Mouse (Mus musculus) intestine, embryonic 16.5 days (tissue): ENCODE data around the gene Sumo2. TPM values are rescaled to one million over a fixed set of nuclear protein-coding genes. Genes with fewer than 3 reads are reported as not detected.

Source experiments
- ATAC-seq: fragments of 200-750 bp; cut with Nextera tagmentation; 2 replicates; pipeline ENCODE4 v1.8.0; 2017; ENCODE audit warnings: moderate TSS enrichment, moderate library complexity
- H3K27ac ChIP-seq: fragments of 300-500 bp; sonication (generic); 2 replicates; pipeline ENCODE4 v1.5.1; 2014; ENCODE audit warnings: mild to moderate bottlenecking, low read length
- H3K27me3 ChIP-seq: fragments of 300-500 bp; sonication (generic); replicated peaks from 2 replicates; pipeline ENCODE4 v1.6.1; 2014; ENCODE audit warnings: low read length, control low read depth, mixed read lengths; ENCODE audit not compliant: control insufficient read depth, insufficient read depth
- H3K36me3 ChIP-seq: fragments of 300-500 bp; sonication (generic); 2 replicates; pipeline ENCODE4 v1.6.1; 2014; ENCODE audit warnings: low read length, control low read depth; ENCODE audit not compliant: control insufficient read depth, insufficient read depth
- H3K4me1 ChIP-seq: fragments of 300-500 bp; sonication (generic); 2 replicates; pipeline ENCODE4 v1.6.1; 2014; ENCODE audit warnings: low read length, control low read depth, mixed read lengths; ENCODE audit not compliant: control insufficient read depth, insufficient read depth
- H3K4me2 ChIP-seq: fragments of 300-500 bp; sonication (generic); 2 replicates; pipeline ENCODE4 v1.6.1; 2014; ENCODE audit warnings: low read depth, low read length, control low read depth
- H3K4me3 ChIP-seq: fragments of 300-500 bp; sonication (generic); 2 replicates; pipeline ENCODE4 v1.5.1; 2014; ENCODE audit warnings: mild to moderate bottlenecking, low read length
- H3K9ac ChIP-seq: fragments of 300-500 bp; sonication (generic); 2 replicates; pipeline ENCODE4 v1.6.1; 2014; ENCODE audit warnings: low read depth, low read length
- H3K9me3 ChIP-seq: fragments of 300-500 bp; sonication (generic); 2 replicates; pipeline ENCODE4 v1.6.1; 2016; ENCODE audit warnings: low read length, control low read depth; ENCODE audit not compliant: control insufficient read depth
- WGBS: fragments of 180-500 bp; shearing (Covaris S2); extraction: QIAGEN DNeasy Blood & Tissue Kit; methylation state at CpG from one replicate; pipeline ENCODE4 v1.1.7; 2014; 5-methylcytosine and 5-hydroxymethylcytosine counted together
- polyA plus RNA-seq: library from polyadenylated mRNA; unstranded; fragments of >200 nt; fragmentation: Nextera tagmentation; extraction: Ambion mirVana; gene quantifications from 2 replicates; pipeline ENCODE4 v1.2.1, GENCODE M21; 2015

Sumo2 gene
- 581 and 669 TPM in 2 replicates for polyA plus RNA-seq

GRCm38 (mm10) chr11:115536038-115536681 lies at the start of gene Sumo2:
Gene Sumo2 (minus strand): TSS chr11:115536276.
- Histone ChIP-seq H3K27ac (peak within 1 kb of the TSS; percentile 100), H3K4me3 (peak within 1 kb of the TSS; percentile 97), H3K4me2 (peak within 1 kb of the TSS; percentile 64), H3K9me3 (no peaks in the 10 kb centered on the region), H3K4me1 (no peaks in the 10 kb centered on the region), H3K27me3 (no peaks in the 10 kb centered on the region), H3K9ac (peak within 1 kb of the TSS; percentile 95), H3K36me3 (no peaks in the 10 kb centered on the region)
- under 1% methylated on average over 48 of the region's 70 CpGs for WGBS
- ATAC-seq, result peak; percentile 93

GRCm38 (mm10) chr11:115585573-115586100 lies 49.6 kb upstream of the Sumo2 start:
- Histone ChIP-seq H3K27ac (no peak overlapping the region), H3K9ac (no peak overlapping the region), H3K4me2 (no peak overlapping the region), H3K4me1 (no peaks in the 10 kb centered on the region), H3K27me3 (no peaks in the 10 kb centered on the region), H3K36me3 (peaks cover 44% of the 10 kb centered on the region), H3K9me3 (no peaks in the 10 kb centered on the region), H3K4me3 (no peak overlapping the region)
- no peak for ATAC-seq
- WGBS, result 80% methylated on average over 7 of the region's 7 CpGs

- no peak overlapping the region for H3K4me2 ChIP-seq
- H3K4me1 ChIP-seq, result no peaks in the 10 kb centered on the region
- ATAC-seq, result no peak
- no peak overlapping the region for H3K27ac ChIP-seq
- WGBS, result 84% methylated on average over 10 of the region's 10 CpGs
- no peaks in the 10 kb centered on the region for H3K27me3 ChIP-seq
- H3K9ac ChIP-seq, result no peak overlapping the region
- peaks cover 43% of the 10 kb centered on the region for H3K36me3 ChIP-seq
- no peak overlapping the region for H3K4me3 ChIP-seq
- H3K9me3 ChIP-seq, result no peaks in the 10 kb centered on the region
Observed at GRCm38 (mm10) chr11:115584376-115585073, 48.4 kb upstream of the Sumo2 start.

GRCm38 (mm10) chr11:115582913-115583606 lies 47.0 kb upstream of the Sumo2 start:
- Histone ChIP-seq H3K27me3 (no peaks in the 10 kb centered on the region), H3K36me3 (peaks cover 45% of the 10 kb centered on the region), H3K9me3 (no peaks in the 10 kb centered on the region), H3K4me2 (no peak overlapping the region), H3K4me1 (no peaks in the 10 kb centered on the region), H3K9ac (no peak overlapping the region), H3K27ac (no peak overlapping the region), H3K4me3 (no peak overlapping the region)
- WGBS, result 74% methylated on average over 10 of the region's 10 CpGs
- ATAC-seq, result no peak

GRCm38 (mm10) chr11:115579080-115579479 lies 43.0 kb upstream of the Sumo2 start:
- H3K9ac ChIP-seq, result no peak overlapping the region
- no peak overlapping the region for H3K27ac ChIP-seq
- no peaks in the 10 kb centered on the region for H3K27me3 ChIP-seq
- no peak overlapping the region for H3K4me2 ChIP-seq
- H3K36me3 ChIP-seq, result peaks cover 19% of the 10 kb centered on the region
- no peaks in the 10 kb centered on the region for H3K9me3 ChIP-seq
- no peaks in the 10 kb centered on the region for H3K4me1 ChIP-seq
- no peak overlapping the region for H3K4me3 ChIP-seq
- ATAC-seq, result no peak

GRCm38 (mm10) chr11:115564961-115565360 lies 28.9 kb upstream of the Sumo2 start:
- Histone ChIP-seq H3K9me3 (no peaks in the 10 kb centered on the region), H3K36me3 (peaks cover 16% of the 10 kb centered on the region), H3K4me3 (peak overlapping the region; percentile 88), H3K27me3 (no peaks in the 10 kb centered on the region), H3K4me1 (peaks cover 12% of the 10 kb centered on the region), H3K4me2 (peak overlapping the region; percentile 74), H3K27ac (no peak overlapping the region), H3K9ac (peak overlapping the region; percentile 79)
- 16% methylated on average over 7 of the region's 7 CpGs for WGBS
- ATAC-seq, result no peak

GRCm38 (mm10) chr11:115564064-115564809 lies 28.2 kb upstream of the Sumo2 start, which contains the start of gene Nup85:
Gene Nup85 (plus strand): TSS chr11:115564434.
- Histone ChIP-seq H3K9ac (peak within 1 kb of the TSS; percentile 79), H3K27me3 (no peaks in the 10 kb centered on the region), H3K4me3 (peak within 1 kb of the TSS; percentile 88), H3K9me3 (no peaks in the 10 kb centered on the region), H3K27ac (peak within 1 kb of the TSS; percentile 88), H3K4me1 (peaks cover 12% of the 10 kb centered on the region), H3K36me3 (peaks cover 13% of the 10 kb centered on the region), H3K4me2 (peak within 1 kb of the TSS; percentile 74)
- WGBS, result under 1% methylated on average over 42 of the region's 42 CpGs
- peak; percentile 96 for ATAC-seq

GRCm38 (mm10) chr11:115563406-115563805 lies 27.3 kb upstream of the Sumo2 start:
- Histone ChIP-seq H3K27ac (peak overlapping the region; percentile 88), H3K9ac (peak overlapping the region; percentile 79), H3K9me3 (no peaks in the 10 kb centered on the region), H3K4me3 (peak overlapping the region; percentile 88), H3K27me3 (no peaks in the 10 kb centered on the region), H3K4me1 (peaks cover 12% of the 10 kb centered on the region), H3K4me2 (peak overlapping the region; percentile 74), H3K36me3 (peaks cover 7% of the 10 kb centered on the region; the same call in 1 of the 2 replicates)
- peak; percentile 61 for ATAC-seq
- WGBS, result 41% methylated on average over 4 of the region's 4 CpGs
